Mouse (Mus musculus): ENCODE measurements around the gene Thrap3.
A peak's percentile ranks its signal among the peaks of the same experiment; 100 is the strongest.
"Not testable (repeated sequence)": the region's sequence is repeated elsewhere in the genome, so short reads cannot be mapped to it uniquely, and the experiment has no call there.

Thrap3 gene

DNA sequence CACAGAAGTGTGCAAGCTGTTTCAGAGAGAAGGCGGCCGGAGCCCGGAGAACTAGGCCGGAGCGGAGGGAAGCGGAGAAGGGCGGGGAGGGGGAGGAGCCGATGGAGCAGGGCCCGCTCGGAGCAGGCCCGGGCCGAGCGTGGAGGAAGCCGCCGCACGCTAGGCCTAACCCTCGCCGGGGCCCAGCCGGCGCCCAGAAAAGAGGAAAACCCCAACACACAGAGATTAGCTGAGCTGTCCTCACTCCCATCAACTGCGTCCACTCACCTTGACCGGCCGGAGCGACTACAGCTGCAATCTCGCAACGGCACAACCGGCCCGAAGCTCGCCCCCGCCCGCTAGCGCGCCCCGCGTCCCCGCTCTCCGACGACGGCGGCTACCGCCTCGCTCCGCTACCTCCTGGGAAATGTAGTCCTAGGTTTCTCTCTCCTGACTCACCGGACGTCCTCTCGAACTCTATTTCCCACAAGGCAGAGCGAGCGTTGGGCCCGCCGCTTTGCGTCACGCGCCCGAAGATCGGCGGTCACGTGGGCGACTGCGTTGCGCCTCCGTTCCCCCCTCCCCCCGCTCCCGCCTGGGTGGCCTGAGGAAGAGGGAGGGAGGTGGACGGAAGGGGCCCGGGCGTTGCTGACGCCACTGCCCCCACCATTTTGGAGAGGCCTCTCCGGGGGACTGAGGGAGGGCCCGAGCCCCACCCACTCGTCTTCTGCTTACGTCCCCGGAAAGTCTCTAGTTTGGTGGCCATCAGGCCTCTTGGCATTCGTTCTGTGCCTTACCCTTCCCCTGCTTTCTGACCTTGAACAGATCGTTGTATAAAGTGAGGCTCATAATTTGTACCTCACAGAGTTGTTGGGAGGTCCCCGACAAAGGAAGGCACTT, at the start of gene Thrap3:
TSS of gene Thrap3 (minus strand) at position 458 of the 879 bp plus-strand sequence.
- DNase-seq: peak; percentile 99

DNA sequence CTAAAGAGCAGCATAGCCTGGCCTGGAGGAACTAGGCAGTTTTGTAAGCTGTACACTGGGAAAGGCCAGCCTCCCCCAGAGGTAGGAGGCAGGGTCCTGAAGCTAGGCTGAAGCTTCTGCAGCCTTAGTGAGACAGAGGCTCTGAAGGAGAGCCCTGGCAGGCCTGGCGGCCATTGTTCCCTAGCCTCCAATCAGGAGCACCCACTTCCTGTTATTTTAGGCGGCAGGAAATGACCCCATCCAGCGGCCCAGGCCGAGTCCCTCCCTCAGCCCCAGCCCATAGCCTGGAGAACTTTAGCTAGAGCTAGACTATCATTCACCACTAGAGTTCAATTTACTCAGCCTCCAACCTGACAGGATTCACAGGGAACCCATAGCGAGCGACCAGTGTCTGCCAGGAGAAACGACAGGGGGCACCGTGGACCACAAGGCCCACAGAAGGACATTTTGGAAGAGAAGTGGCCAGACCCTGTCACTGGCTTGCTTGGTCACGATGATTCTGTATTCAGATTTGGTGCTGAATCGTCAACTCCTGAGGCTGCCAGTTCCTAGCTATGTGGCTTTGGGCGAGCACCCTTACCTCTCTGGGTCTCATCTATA, 49.2 kb upstream of the Thrap3 start:
- DNase-seq: no peak

DNA sequence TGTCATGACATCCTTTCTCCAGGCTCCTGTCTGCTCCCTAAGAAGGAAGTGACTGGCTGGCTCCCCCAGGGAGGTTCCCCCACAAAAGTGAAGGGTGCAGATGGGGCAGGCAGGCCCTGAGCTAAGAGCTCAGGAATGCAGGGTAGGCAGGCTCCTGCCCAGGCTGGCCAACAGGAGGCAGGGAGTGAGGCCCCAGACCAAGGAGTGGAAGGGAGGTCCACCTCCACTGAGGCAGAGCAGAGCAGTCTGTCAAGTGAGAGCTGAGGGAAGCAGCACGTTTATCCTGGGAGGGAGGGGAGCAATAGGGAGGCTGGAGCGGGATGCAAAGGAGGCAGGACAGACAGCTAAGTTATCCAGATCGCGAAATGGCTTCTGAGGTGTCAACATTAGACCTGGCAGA, 48.1 kb upstream of the Thrap3 start:
- no peak for DNase-seq

DNA sequence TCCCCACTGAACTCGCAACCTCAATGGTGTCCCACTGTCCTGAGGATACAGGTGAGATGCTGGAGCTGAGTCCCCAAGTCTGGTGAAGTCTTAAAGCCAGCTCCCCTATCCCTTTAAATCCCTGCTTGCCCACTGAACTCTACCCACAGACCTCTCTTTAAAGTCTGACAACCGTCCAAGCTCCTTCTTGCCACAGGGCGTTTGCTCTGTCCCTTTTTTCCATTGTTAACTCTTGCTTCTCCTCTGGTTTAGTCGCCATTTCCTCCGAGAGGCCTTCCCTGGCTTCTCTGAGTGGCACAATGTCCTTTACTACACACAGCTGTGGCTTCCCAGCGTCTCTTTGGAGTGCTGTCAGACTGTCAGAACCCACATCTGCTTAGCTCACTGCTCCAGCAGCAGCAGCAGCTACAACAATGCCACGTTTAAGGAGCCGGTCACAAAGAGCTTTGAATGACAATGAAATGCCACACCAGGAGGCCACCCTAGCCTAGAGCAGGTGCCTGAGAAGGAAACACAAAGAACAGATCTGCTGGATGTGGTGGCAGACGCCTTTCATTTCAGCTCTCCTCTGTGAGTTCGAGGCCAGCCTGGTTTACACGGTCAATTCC, 45.8 kb upstream of the Thrap3 start:
- no peak for DNase-seq

DNA sequence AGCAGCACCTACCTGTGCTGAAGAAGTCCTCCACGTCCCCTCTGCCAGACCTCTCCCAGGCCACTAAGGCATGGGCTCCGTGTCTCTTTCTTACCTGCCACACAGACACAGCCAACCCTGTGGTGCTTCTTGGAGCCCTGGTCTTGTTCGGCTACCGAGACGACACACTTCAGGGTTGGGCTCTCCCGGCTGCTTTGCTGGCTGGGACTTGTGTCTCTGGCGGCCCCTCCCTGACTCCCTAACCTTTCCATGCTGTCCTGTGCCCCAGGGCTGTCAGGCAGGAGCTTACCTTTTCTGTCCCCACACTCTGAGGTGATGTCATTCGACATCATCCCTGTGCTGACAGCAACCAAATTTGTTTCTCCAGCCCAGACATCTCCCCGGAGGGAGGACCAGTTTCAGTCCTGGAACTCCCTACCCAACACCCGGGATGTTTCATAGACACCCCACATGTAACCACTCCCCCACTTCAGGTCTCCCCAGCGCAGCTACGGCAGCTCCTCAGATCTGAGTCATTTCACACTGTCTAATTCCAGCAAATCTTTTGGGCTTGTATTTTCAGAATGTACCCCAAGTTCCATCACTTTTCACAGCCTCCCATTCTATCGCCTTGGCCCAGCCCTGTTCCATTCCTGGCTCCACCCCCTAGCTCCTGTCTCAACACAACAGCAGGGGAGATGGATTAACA, 43.8 kb upstream of the Thrap3 start:
- no peak for DNase-seq

DNA sequence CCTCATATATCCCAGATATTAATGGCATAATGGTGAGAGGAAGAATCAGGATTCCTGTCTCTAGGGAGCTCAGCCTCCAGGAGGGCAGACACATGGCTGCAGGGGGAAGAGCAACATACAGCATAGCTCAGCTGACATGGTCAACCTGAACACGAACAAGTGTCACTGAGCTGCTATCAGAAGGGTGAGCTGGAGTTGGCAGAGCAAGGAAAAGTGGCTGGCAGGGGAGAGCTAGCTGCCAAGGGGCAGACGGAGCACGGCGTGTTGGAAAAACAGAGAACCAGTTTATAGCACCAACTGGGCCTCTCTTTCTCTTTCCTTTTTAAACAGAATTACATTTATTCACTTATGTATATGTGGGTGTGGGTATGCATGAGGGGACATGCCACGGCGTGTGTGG, 40.0 kb upstream of the Thrap3 start:
- no peak for DNase-seq

DNA sequence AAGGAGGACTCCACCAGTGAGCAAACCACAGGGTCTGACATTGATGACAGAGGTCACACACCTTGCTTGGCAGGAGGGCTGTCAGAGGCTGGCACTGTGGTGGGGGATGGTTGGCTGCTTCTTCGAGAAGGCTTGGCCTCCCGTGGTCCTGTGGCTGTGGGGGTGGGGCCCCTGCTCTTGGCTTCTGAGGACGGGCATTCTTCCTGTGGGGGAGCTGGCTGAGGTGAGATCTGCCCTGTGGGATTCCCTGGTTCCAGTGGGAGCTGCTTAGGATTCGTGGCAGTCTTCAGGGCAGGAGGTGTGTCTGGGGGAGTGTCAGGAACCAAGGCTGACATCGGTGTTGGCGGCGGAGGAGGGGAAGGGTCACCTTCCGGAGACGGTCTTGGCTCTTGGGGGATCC, 39.4 kb upstream of the Thrap3 start:
- DNase-seq: no peak

DNA sequence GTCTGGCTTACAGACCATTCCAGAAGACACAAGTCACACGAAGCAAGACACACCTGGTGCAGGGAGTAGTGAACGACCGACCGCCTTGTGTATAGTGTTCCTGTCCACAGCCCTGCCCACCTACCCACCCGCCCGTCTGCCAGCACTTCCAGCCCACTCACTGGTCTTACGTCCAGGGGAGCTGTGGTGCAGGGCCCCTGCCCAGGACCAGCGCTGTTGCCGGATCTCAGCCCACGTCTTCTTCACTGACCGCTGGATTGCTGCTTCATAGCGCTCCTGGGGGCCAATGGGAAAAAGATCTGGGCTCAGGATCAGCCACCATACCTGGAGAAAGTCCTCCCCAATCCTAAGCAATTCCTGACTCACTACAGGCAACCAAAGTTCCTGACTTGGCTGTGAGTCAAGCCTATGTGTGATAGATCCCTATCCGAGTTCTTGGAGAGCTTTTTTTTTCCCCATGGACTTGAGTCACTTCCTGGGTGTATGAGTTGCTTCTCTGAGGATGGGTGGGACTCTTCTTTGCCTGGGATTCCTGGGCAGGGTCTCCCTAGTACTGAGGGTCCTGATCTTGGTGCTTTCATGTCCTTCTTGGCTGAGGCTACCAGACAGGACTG, 37.4 kb upstream of the Thrap3 start:
- no peak for DNase-seq

DNA sequence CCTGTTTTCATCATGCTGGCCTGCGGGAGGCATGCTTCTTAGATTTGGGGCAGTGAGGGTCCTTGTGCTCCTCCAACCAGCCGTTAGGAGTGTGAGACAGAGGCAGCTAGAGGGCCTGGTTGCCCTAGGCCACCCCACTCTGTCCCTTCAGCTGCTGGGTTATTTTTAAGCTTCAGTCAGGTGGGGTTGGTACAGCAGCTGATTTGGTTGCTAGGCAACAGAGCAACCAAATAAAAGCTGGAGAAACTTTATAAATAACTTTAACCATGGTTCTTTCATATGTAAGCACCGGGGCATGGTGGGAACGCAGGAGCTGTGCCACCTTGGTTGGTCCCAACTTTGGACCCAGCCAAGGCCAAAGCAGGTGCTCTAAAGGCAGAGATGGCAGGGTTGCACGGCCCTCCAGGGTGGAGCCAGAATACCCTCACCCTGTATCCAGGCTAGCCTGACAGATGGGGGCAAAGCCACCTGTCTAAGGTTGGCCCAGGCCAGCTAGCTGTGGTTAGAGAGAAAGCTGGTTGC, 35.2 kb upstream of the Thrap3 start:
- no peak for DNase-seq

DNA sequence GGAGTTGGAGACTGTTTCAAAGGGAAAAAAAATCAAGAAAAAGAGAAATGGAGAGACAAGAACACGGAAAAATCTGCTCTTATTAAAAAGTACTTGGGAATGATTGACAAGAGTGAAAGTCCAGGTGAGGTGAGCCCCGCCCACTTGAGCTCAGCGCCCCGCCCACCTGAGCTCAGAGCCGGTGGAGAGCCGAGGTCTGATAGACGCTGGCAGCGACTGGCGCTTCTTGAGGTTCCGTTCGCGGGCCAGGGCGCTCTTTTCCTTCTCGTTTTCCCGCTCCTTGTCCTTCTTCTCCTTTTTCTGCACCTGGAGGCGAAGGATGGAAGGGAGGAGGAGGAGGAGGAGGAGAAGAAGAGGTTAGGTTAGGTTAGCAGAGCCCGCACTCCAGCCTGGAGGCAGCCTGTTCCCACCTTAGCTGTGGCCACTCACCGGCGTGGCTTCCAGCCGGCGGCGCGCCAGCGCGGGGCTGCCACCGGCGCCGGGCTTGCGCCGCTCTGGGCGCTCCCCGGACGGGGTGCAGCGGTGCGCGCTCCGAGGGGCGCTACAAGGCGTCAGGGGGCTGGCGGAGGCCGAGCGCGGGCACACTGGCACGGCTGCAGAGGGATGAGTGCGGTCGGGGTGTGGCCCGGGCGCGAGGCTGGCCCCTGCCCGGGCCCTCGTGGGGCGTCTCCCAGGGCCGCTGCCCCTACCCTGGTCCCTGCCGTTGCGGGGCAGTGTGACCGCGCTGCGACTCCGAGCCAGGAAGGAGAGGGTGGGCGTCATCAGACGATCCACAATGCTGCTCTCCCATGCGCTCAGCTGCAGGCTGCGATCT, 34.1 kb upstream of the Thrap3 start:
- DNase-seq: no peak

DNA sequence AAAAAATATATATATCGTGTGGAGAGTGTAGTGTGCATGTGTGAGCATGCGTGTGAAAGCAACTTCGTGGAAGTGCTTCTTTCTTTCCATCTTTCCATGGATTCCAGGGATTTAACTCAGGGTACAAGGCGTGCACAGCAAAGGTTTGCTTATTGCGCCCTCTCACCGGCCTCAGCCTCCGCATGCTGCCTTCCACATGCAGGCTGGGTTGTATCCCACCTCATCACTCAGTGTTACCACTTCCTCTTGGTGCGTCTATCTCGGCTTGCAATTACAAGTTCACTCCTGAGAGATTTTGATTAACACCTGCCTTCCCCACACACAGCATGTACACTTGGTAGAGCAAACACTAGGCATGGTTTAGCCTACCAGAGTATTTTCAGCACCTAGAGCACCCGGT, 32.6 kb upstream of the Thrap3 start:
- DNase-seq: no peak

DNA sequence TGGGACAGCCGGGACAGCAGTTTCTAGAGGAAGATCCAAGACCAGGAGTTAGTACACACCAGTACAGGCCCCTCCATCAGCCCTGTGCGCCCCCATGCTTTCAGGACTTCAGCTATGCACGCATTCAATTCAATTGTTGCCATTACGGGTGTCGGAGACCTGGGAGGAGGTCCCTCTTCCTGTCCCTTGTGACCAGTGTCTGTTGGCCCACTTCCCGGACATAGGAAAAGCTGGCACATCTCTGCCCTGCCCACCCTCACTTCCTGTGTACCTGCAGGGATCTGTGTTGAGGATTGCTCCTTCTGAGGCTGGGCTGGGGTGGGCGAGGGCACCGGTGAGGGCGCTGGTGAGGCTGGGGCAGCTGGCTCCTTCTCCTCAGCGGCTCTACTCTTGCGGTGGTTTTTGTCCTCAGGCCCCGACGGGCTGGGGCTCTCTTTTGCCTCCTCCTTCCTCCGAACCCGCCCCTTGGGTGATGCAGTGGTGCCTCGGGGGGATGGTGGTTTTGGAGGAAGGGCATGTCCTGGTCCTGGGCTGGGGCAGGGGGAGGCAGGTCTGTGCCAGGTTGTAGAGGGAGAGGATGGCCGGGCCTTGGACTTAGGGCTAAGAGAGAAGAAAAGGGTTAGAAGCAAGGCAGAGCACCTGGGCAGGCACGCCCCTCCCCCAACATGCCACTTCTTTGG, 32.1 kb upstream of the Thrap3 start:
- no peak for DNase-seq

DNA sequence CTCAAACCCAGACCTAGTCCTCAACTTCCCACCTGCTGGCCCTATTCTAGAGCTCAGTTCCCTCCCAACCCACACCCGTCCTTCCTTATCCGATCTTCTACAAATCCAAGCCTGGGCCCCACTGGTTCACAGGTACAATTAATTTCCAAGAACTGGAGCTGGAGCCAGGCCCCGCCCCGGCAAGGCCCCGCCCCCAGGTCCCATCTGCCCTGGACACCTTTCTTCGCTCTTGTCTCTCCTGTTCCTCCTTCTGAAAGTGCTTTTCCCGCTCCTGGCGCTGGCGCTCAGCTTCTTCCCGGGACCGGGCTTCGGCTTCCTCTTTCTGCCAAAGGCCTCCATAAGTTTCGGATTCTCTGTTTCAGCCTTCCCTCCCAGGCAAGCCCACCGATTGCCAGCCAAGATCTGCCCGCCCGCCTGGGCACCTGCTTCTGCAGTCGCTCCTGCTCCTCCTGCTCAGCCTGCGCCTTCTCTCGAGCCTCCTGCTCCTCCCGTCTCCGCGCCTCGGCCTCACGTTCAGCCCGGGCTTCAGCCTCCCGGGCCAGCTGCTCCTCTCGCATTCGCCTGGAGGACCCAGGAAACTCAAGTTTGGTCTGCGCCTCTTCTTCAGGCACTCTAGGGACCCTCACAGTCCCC, 31.2 kb upstream of the Thrap3 start:
- no peak for DNase-seq

DNA sequence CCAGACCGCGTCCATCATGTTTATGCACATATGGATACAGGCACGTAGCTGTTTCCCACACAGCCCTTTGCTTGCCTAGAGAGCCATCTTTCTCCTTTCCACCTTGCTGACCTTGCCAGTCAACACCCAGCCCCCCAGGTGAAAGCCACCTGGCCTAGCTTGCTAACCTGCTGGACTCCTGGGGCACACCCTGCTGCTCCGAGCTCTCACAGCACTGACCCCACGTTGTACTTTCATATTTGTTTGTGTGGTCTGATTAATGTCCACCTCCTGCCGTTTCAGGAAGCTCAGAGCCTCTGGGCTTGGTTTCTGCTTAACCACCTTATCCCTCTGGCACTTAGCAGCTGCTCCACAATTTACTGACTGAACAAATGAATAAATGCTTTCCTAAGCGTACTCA, 27.3 kb upstream of the Thrap3 start:
- no peak for DNase-seq

DNA sequence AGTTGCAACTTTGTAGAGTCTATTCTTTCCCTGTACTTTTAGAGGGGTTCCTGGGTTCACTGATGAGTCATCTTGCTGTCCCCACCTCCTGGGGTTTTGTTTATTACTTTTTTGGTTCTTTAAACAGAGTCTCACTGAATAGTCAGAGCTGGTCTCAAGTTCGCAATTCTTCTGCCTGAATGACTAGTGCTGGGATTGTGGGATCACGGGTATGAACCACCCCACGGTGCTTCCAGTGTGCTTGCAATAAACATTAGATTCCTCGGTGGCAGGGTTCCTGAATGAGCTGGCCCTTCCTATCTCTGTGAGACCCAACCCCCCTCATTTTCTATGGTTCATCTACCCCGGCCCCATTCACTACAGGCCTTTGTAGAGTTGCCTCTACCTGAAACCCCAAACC, 25.6 kb upstream of the Thrap3 start:
- no peak for DNase-seq

DNA sequence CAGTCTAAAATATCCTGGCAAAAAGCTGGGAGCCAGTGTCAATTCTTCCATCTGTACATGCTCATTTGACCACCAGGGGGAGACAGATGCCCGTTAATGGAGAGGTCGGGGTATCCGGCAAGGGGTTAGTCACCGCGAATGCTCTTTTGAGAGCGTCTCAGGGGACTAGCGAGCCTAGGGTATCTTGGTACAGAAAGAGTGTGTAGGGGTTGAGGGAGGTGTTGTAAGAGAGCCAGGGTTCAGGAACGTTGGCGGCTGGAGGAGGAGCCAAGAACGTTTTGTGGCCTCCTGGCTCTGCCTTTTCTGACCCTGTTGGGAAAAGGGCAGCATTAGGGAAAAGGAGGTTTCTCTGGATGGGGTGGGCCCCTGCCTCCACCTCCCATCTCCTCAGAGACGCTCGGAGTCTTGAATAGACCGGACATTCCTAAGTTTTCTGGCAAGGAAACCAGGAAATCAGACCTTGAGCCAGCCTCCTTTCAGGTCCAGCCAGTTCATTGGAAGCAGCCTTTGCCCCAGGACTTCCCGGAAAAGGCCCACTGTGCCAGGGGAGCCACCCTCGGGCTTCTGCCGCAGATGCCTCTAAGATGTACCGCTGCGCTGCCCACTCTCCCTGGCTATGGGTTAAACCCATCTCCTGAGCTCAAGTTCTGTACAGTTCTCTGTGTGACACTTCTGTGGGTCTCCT, 24.7 kb upstream of the Thrap3 start:
- peak; percentile 91 for DNase-seq

DNA sequence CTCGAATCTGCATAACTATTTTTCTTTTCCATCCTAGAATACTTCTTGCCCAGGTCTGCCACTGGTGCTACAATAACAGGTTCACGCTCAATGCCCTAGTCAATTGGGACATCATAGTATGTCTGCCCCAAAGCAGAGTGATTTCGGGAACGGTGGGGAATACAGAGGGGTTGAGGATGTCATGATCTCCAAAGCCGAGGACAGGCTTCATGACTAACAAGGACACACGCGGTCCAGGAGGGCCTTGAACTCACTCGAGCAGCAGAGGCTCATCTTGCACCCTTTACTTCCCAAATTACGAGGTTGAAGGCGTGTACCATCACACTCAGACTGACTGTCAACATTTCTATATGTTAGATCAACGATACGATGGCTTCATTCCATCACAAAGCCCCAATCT, 24.1 kb upstream of the Thrap3 start:
- DNase-seq: no peak

DNA sequence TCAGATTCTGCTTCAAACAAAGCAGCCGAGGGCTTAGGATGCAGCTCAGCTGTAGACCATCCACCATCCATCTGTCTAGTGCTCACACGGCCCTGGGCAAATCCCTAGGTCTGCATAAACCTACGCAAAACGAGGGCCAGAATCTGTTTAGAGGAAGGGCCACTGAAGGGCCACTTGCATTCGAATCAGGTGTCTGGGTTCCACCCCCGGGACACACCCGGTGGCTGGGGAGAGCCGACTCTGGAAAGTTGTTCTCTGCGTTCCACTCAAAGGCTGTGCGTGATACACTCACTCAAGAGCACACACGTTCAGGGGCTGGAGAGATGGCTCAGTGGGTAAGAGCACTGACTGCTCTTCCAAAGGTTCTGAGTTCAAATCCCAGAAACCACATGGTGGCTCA, 20.1 kb upstream of the Thrap3 start:
- no peak for DNase-seq

DNA sequence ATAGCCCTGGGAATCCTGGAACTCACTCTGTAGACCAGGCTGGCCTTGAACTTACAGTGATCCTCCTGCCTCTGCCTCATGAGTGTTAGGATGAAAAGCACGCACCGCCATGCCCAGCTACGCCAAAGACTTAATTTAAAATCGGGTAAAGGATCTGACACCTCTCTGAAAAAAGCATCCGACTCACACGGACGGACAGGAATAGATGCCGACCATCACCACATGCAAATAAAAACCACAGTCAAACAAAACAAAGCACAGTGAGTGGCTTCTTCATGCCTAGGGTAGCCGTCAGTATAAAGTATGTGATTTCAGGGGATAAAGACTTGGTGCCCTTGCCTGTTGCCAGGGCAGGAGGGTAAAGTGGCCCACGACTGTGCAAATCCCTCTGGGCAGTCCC, 17.5 kb upstream of the Thrap3 start:
- no peak for DNase-seq

DNA sequence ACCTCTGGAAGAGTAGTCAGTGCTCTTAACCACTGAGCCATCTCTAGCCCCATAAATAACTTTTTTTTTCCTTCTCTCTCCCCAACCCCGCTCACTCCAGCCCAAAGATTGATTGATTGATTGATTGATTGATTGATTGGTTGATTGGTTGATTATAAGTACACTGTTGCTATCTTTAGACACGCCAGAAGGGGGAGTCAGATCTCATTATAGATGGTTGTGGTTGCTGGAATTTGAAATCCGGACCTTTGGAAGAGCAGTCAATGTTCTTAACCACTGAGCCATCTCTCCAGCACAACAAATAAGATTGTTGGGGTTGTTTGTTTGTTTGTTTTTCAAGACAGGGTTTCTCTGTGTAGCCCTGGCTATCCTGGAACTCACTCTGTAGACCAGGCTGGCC, 17.0 kb upstream of the Thrap3 start:
- DNase-seq: not testable (repeated sequence)

Data from right cerebral cortex, postnatal 4 days (tissue).